Mouse (Mus musculus) splenic B cell, adult 2 months (primary cell): ENCODE data around the gene Ccdc183.

ENCODE experiments used
- DNase-seq: peaks from one replicate; pipeline ENCODE4 v3.0.0-alpha.2; 2011; ENCODE audit warnings: low read depth, low spot score
- H3K27me3 ChIP-seq: 2 replicates; pipeline ENCODE4 v1.6.1; 2012; ENCODE audit warnings: mild to moderate bottlenecking, low read length, moderate library complexity, mixed read lengths; ENCODE audit not compliant: control insufficient read depth, poor library complexity, insufficient read depth, severe bottlenecking
- H3K36me3 ChIP-seq: 2 replicates; pipeline ENCODE4 v1.6.1; 2012; ENCODE audit warnings: mild to moderate bottlenecking, low read length, moderate library complexity, mixed read lengths; ENCODE audit not compliant: control insufficient read depth, poor library complexity, insufficient read depth, severe bottlenecking

Gene Ccdc183

DNA sequence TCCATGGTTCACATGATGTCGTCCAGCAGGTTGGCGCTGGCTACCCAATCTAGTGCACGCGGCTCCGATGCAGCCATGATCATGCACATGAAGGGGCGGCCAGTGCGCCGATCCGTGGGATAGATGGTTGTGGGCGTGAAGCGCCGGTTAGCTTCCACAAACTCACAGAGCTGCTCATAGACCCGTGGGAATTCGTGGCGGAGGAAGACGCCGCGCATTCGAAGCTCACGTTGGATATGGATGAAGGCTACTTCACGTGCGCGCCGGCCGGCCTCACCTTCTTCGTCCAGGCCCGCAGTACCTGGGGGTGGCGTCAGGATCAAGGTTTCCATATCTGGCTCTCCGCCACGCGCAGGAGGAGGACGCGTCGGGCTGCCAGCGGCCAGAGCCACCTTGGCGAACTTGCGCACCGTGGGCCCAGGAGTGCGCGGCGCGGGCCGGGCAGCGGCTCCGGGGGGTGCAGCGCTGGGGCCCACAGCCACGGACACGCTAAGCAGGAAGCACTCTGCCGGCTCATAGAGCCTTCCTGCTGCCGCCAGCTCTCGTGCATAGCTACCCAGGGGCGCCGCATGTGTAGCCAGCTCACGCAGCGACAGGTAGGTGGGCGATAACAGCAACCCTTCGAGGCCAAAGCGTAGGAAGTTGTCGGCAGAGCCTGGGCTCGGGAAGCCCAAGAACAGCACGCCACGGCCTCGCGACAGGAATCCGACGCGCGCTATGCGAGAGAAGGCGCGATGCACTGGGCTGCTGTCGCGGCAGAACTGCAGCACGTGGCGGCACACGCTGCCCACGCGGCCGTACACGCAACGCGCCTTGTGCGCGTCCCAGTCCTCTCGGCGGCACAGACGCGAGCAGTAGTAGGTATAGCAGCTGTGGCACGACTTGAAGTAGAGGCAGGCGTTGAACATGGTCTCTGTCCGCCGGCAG is 40.2 kb downstream of the Ccdc183 start:
- Histone ChIP-seq H3K36me3 (no peaks in the 10 kb centered on the region), H3K27me3 (no peaks in the 10 kb centered on the region)
- DNase-seq = peak; percentile 46

DNA sequence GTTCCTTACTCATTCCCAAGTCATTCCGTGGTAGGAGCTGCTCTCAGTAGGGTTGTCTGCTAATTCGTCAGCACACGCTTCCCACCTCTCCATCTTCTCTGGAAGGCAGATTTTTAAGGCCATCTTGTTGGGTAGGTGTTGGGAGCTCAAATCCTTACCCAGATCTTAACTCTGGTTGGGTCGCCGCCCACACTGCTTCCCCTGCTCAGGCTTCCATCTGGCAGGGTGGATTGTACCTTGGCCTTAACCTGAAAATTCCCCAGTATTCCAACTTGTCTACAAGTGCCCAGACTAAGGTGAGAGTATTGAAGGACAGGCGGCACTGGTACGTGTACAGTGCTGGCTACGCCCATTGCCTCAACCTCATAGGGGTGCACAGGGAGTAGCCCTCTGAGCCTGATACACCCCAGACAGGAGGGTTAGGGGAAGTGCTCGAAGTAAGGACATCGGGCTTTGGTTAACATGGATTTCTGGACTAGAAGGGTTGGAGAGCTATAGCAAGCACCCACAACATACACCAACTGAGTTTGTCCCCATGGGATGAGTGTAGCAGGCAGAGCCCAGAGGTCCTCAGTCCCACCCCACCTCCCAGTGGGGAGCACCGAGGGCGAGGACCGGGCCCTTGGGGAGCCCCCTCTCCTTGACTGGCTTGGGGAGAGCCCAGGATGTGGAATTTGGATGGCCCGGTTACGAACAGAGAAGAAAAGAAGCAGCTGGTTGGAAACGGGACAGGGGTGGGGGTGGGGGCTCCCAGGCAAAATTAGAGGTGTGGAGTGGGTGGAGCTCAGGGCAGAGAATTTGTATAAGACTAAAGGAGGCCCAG is 41.2 kb downstream of the Ccdc183 start:
- Histone ChIP-seq H3K27me3 (no peaks in the 10 kb centered on the region), H3K36me3 (no peaks in the 10 kb centered on the region)
- no peak for DNase-seq

DNA sequence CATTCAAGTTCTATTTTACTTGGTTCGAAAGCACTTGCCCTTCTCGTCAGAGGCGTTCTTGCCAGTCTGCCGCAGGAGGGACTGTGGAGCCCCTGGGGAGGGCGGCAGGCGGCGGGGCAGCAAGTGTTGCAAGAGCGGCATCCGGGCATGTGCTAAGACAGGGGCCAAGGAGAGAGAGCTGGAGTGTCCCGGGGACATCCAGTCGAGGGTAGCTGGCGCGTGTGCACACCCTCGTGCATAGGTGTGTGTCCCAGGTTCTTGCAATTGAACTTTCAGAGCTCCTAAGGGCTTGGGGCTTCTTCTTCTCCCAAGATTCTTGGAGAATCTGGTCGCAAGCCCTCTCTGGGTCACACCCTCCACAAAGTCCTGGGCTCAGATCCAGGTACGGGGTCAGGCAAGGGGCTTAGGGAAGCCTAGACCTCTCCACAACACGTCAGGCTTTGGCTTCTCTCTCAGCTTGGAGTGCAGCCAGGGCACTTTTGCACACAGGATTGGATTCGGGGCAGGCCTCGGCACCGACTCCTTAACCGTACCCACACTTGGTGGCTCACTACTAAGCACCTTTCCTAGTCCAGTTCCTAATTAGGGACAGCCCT is 41.9 kb downstream of the Ccdc183 start:
- DNase-seq = peak; percentile 46
- Histone ChIP-seq H3K36me3 (no peaks in the 10 kb centered on the region), H3K27me3 (no peaks in the 10 kb centered on the region)

- peak; percentile 96 for DNase-seq
- H3K27me3 ChIP-seq = no peaks in the 10 kb centered on the region
- no peaks in the 10 kb centered on the region for H3K36me3 ChIP-seq
These were observed 42.7 kb downstream of the Ccdc183 start, which contains the start of the genes Mamdc4 and Phpt1 for GRCm38 (mm10) chr2:25574579-25575431. Mamdc4 (minus strand) TSS chr2:25574845. Phpt1 (minus strand) TSS chr2:25575224.

- no peaks in the 10 kb centered on the region for H3K36me3 ChIP-seq
- H3K27me3 ChIP-seq = no peaks in the 10 kb centered on the region
- DNase-seq = no peak
These were observed 43.3 kb downstream of the Ccdc183 start for GRCm38 (mm10) chr2:25574136-25574535.

- no peaks in the 10 kb centered on the region for H3K36me3 ChIP-seq
- no peaks in the 10 kb centered on the region for H3K27me3 ChIP-seq
- DNase-seq = no peak
These were observed 44.4 kb downstream of the Ccdc183 start for GRCm38 (mm10) chr2:25573068-25573467.

DNA sequence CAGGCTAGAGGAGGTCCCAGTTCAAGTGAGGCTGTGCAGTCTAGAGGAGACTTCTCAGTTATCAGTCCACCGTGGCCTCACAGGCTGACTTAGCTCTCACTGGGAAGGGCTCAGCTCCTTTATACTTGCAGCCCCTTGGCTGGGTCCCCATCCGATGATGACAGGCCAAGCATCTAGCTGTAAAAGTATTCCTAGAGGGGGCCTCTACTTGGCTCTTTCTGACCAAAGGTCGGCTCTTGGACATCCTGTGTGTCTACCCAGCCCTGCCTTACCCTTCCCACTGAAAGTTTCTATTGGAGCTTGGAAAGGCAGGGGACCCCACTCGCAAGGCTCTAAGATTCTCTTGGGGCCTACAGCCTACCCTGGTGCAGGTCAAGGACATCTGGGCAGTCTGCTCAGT is 46.3 kb downstream of the Ccdc183 start:
- no peak for DNase-seq
- no peaks in the 10 kb centered on the region for H3K27me3 ChIP-seq
- no peaks in the 10 kb centered on the region for H3K36me3 ChIP-seq

DNA sequence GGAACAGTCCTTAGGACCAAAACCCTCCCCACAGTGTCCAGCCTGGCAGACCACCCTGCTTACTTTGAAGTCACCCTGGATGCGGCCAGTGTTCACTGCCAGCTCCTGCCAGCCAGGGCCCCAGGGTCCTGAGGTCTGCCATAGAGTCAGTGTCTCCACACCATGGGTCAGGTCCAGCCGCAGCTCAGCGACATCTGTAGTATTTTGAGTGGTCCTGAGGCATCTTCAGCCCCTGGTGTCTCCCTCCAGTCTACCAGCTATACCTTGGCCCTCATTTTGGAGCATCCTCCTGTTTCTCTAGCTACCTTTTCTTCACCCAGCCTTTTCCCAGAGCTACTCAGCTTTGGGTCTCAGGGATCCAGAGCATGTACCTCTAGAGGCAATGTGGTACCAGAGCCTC is 48.2 kb downstream of the Ccdc183 start:
- DNase-seq = no peak
- no peaks in the 10 kb centered on the region for H3K27me3 ChIP-seq
- H3K36me3 ChIP-seq = no peaks in the 10 kb centered on the region

DNA sequence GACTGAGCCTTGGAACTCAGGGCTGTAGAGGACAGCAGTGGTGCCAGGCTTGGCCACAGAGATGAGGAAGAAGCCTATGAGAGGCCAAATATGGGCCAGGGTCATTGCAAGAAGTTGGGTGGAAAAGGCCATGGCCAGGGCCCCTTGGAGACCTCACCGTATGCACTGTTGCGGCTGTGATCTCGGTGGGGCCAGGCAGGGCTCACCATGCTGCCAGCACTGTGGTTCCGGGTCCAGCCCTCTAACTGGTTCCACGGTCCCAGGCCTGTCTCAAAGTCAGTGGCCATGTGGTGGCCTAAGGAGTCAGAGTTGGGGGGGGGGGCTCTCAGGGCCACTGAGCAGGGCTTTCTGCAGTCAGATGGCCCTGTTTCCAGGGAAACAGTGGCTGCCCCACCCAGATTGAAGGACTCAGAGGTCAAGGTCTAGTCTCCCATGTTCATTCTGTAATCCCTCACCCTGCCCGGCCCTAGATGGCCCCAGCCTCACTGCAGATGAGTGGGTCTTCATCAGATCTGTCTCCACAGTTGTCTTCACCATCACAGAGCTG is 48.9 kb downstream of the Ccdc183 start:
- Histone ChIP-seq H3K27me3 (no peaks in the 10 kb centered on the region), H3K36me3 (no peaks in the 10 kb centered on the region)
- DNase-seq = no peak

DNA sequence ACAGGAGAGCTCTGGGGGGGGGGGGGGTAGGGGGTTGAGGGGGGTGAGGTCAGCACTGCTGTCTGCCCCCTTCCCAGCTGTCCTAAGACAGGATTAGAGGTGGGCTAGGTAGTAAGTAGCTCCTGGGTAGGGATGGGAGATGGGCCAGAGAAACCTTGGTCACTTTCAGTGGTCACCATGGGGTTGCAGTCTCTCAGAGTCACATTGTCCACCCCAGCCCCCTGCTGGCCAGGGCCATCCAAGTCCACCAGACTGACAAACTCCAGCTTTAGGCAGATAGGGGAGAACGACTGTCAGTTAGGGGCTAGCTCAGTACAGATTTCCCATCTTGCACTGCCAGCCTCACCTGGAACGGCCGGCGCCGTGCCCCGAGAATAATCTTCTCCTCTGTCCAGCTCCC is 50.9 kb downstream of the Ccdc183 start:
- Histone ChIP-seq H3K36me3 (no peaks in the 10 kb centered on the region; the same call in 1 of the 2 replicates), H3K27me3 (no peaks in the 10 kb centered on the region)
- no peak for DNase-seq

DNA sequence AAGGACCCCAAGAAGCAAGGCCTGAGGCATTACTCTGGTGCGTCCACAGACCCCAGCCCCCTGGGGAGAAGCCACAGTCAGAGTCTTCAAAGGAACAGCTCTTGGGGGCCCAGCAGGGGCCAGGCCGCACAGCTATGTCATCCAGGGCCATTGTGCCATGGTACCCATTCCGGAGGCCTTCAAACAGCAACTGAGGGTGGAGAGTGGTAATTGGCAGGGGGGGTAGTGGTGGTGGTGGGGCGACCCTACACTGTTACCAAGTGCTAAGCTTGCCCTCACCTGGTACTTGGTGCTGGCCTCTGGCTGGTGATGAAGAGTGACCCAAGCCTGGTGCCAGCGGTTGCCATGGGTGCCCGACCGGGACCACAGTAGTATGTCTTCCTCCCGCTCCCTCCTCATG is 51.7 kb downstream of the Ccdc183 start:
- H3K36me3 ChIP-seq = no peaks in the 10 kb centered on the region; the same call in 1 of the 2 replicates
- no peaks in the 10 kb centered on the region for H3K27me3 ChIP-seq
- DNase-seq = no peak

DNA sequence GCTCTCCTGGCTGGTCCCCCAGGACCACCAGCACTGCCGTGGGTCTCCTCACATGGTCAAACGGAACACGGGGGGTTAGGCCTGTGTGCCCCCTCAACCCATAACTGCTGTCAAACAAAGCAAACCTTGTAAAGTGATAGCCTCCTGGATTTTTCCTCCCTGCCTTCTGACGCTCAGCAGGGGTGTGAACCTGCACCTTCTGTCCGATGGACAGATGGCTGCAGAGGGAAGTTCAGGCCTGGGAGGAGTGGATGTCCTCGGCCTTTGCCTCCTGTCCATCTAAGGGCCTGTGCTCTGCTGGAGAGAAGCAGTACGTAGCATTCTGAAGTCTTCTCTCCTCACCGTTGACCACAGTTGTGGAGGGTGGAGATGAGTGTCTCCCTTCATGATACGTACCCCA is 55.5 kb downstream of the Ccdc183 start:
- no peak for DNase-seq
- H3K36me3 ChIP-seq = peaks cover 1% of the 10 kb centered on the region; the same call in 1 of the 2 replicates
- H3K27me3 ChIP-seq = no peaks in the 10 kb centered on the region

- Histone ChIP-seq H3K27me3 (no peaks in the 10 kb centered on the region), H3K36me3 (peaks cover 1% of the 10 kb centered on the region; the same call in 1 of the 2 replicates)
- no peak for DNase-seq
These were observed 56.9 kb downstream of the Ccdc183 start for GRCm38 (mm10) chr2:25560551-25560950.

DNA sequence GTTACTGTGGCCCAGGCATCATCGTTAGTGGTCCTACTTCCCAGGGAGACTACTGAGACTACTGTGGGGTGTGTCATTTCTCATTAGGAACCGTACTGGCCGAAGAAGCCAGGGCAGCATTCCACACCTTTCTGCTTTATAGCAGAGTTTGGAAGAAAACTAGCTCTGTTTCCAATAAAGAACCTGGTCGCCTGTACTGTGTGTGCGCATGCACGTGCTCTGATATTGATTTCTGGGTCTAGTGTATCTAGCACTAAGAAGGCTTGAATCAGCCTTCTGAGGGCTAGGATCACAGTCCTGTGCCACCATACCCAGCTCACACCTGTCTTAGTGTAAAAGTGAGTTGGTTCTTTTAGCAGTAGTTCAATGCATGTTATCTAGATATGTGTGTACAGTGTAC is 58.7 kb downstream of the Ccdc183 start:
- H3K27me3 ChIP-seq = no peaks in the 10 kb centered on the region
- peaks cover 1% of the 10 kb centered on the region; the same call in 1 of the 2 replicates for H3K36me3 ChIP-seq
- DNase-seq = no peak
